Mouse (Mus musculus): ENCODE measurements around the gene Vmn1r7. TPM values are rescaled to one million over a fixed set of nuclear protein-coding genes. Genes with fewer than 3 reads are reported as not detected.
"Not testable (repeated sequence)": the region's sequence is repeated elsewhere in the genome, so short reads cannot be mapped to it uniquely, and the experiment has no call there.

Vmn1r7 gene
- not detected in 2 replicates for polyA plus RNA-seq (2015; fragmentation: Nextera tagmentation; extraction: Ambion mirVana)

DNA sequence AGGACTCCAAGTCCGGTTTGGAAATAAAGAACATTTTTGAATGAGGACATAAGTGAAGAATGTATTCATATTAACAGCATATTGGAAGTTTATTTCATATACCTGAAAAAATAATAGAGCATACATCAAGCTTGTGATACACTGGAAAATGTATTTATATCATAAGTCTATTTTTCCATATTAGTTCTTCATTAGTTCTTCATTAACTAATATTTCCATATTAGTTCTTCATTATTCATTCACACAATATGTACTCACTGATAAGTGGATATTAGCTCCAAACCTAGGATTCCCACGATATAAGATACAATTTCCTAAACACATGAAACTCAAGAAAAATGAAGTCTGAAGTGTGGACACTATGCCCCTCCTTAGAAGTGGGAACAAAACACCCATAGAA lies at the start of gene Vmn1r7:
TSS of gene Vmn1r7 (minus strand) at position 101 of the 400 bp plus-strand sequence.
- ATAC-seq (ENCODE audit: insufficient number of reproducible peaks, low FRiP score, low TSS enrichment, low read depth); H3K9ac ChIP-seq; H3K9me3 ChIP-seq; H3K4me2 ChIP-seq; H3K4me3 ChIP-seq; H3K27me3 ChIP-seq; H3K36me3 ChIP-seq; H3K27ac ChIP-seq; H3K4me1 ChIP-seq: not testable (repeated sequence)
- WGBS, result 92% methylated on average over 2 of the region's 2 CpGs

DNA sequence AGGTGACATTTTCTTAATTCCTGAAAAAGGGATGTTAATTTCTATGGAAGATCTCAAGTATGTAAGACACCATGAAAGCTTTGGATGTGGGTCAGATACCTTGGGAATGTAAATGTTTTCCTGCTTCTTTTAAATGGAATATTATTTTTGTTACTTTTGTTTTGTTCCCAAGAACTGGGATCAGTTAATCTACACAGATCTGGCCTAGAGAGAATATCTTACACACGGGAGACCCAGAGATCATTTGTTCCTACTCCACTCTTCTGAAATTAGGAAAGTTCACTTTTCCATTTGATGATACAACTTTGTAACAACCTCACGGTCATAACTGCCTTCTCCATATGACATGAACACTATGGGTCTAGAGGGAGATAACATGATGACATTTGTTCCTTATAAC lies 41.4 kb upstream of the Vmn1r7 start, which contains the start of gene Vmn1r9:
TSS of gene Vmn1r9 (plus strand) at position 301 of the 400 bp plus-strand sequence.
- no peak for ATAC-seq (ENCODE audit: insufficient number of reproducible peaks, low FRiP score, low TSS enrichment, low read depth)
- Histone ChIP-seq H3K9ac (no peak within 1 kb of the TSS), H3K27ac (no peak within 1 kb of the TSS), H3K4me1 (no peaks in the 10 kb centered on the region), H3K4me3 (no peak within 1 kb of the TSS), H3K27me3 (no peaks in the 10 kb centered on the region), H3K4me2 (no peak within 1 kb of the TSS), H3K36me3 (no peaks in the 10 kb centered on the region), H3K9me3 (no peaks in the 10 kb centered on the region)
- WGBS, result 84% methylated on average over 2 of the region's 2 CpGs

DNA sequence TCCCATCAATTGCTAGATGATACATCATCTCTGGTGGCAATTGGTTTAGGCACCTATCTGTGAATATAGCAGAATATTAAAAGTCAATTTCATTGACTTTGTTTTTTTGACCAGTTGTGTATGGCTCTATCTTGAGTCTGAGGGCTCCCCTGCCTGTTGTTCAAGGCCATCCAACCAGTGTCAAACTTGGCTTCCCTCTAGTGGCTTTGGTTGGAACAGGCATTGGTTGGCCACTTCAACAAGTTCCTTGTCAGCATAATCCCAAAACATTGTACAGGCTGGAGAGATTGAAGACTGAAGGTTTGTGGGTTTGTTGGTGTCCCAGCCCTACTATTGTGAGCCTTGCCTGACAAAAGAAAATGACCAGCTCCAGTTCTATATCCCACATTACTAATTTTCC lies 38.6 kb upstream of the Vmn1r7 start:
- Histone ChIP-seq H3K36me3 (no peaks in the 10 kb centered on the region), H3K27ac (no peak overlapping the region), H3K4me1 (no peaks in the 10 kb centered on the region), H3K27me3 (no peaks in the 10 kb centered on the region), H3K9me3 (no peaks in the 10 kb centered on the region), H3K4me3 (no peak overlapping the region), H3K4me2 (no peak overlapping the region), H3K9ac (no peak overlapping the region)
- no peak for ATAC-seq (ENCODE audit: insufficient number of reproducible peaks, low FRiP score, low TSS enrichment, low read depth)

DNA sequence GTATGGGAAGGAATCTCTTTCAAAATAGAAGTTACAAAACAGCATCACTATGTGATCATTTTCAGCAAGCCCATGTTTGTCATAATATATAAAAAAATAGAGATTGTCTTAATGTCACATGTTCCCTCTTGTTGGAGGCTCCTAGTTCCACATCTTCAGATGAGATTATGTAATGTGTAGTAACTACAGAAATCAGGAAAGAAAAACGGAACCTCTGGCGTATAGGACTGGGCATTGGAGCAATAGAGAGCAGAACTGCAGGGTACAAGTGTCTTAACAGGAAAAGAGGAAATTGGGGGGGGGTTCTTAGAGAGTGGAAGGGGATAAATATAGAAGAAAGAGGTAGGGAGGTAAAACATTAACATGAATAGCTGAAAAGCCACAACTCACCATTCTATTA lies 9.6 kb upstream of the Vmn1r7 start:
- Histone ChIP-seq H3K4me2 (no peak overlapping the region), H3K36me3 (no peaks in the 10 kb centered on the region), H3K4me3 (no peak overlapping the region), H3K27ac (no peak overlapping the region), H3K27me3 (no peaks in the 10 kb centered on the region), H3K9me3 (no peaks in the 10 kb centered on the region), H3K4me1 (no peaks in the 10 kb centered on the region), H3K9ac (no peak overlapping the region)
- no peak for ATAC-seq (ENCODE audit: insufficient number of reproducible peaks, low FRiP score, low TSS enrichment, low read depth)
- WGBS, result 62% methylated on average over 2 of the region's 2 CpGs

DNA sequence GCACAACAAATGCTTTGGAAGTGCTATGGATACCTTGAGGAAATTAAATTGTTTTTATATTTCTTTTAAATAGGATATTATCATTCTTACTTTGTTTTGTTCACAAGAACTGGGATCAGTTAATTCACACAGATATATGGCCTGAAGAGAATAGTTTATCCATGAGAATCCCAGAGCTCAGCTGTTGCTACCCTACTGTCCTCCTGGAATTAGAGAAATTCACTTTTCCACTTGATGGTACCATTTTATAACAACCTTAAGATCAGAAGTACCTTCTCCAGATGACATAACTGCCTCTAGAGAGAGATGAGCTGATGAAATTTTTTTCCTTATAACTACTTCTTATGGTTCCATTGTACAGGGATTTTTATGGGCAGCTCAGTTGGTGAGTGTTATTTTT lies 6.9 kb upstream of the Vmn1r7 start, which contains the start of gene Vmn1r8:
TSS of gene Vmn1r8 (plus strand) at position 301 of the 400 bp plus-strand sequence.
- Histone ChIP-seq H3K27me3 (no peaks in the 10 kb centered on the region), H3K4me3 (no peak within 1 kb of the TSS), H3K36me3 (no peaks in the 10 kb centered on the region), H3K27ac (no peak within 1 kb of the TSS), H3K9me3 (no peaks in the 10 kb centered on the region), H3K4me2 (no peak within 1 kb of the TSS), H3K9ac (no peak within 1 kb of the TSS), H3K4me1 (no peaks in the 10 kb centered on the region)
- no peak for ATAC-seq (ENCODE audit: insufficient number of reproducible peaks, low FRiP score, low TSS enrichment, low read depth)

DNA sequence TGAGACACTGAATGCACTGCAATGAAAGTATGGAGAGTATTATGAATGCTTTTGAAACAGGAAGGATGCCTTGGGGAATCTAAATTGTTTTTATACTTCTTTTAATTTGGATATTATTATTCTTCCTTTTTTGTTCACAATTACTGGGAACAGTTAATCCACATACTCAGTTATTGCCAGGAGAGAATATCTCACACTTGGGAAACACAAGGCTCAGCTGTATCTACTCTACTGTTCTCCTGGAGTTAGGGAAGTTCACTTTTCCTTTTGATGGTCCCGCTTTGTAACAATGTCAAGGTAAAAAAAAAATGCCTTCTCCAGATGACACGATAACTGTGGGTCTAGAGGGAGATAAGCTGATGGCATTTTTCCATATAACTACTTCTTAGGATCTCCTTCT lies 28.2 kb downstream of the Vmn1r7 start, which contains the start of gene Vmn1r6:
TSS of gene Vmn1r6 (plus strand) at position 301 of the 400 bp plus-strand sequence.
- no peak for ATAC-seq (ENCODE audit: insufficient number of reproducible peaks, low FRiP score, low TSS enrichment, low read depth)
- H3K4me3 ChIP-seq, result no peak within 1 kb of the TSS
- 76% methylated on average over 2 of the region's 2 CpGs for WGBS

More for the DNA sequence above, 28.2 kb downstream of the Vmn1r7 start, which contains the start of gene Vmn1r6:
- no peak within 1 kb of the TSS for H3K4me2 ChIP-seq
- H3K27ac ChIP-seq, result no peak within 1 kb of the TSS
- H3K27me3 ChIP-seq, result no peaks in the 10 kb centered on the region
- H3K36me3 ChIP-seq, result no peaks in the 10 kb centered on the region
- no peaks in the 10 kb centered on the region for H3K4me1 ChIP-seq
- H3K9me3 ChIP-seq, result no peaks in the 10 kb centered on the region
- H3K9ac ChIP-seq, result no peak within 1 kb of the TSS

Other genes starting within 250 kb of the Vmn1r7 start
- gene Kbtbd2, start 227.5 kb downstream of the Vmn1r7 start, polyA plus RNA-seq (2015; fragmentation: Nextera tagmentation; extraction: Ambion mirVana), result 23.2 and 25.5 TPM in 2 replicates
- 234 and 259 TPM in 2 replicates for gene Fkbp9, start 193.3 kb downstream of the Vmn1r7 start, polyA plus RNA-seq (2015; fragmentation: Nextera tagmentation; extraction: Ambion mirVana)
- 55.6 and 61.5 TPM in 2 replicates for gene Nt5c3, start 101.4 kb downstream of the Vmn1r7 start, polyA plus RNA-seq (2015; fragmentation: Nextera tagmentation; extraction: Ambion mirVana)
- gene Vmn1r4, start 101.3 kb downstream of the Vmn1r7 start, polyA plus RNA-seq (2015; fragmentation: Nextera tagmentation; extraction: Ambion mirVana), result 0.22 and 0.28 TPM in 2 replicates
- gene Vmn1r5, start 55.1 kb downstream of the Vmn1r7 start, polyA plus RNA-seq (2015; fragmentation: Nextera tagmentation; extraction: Ambion mirVana), result not detected in 2 replicates
- not detected in 2 replicates for gene Vmn1r6, start 28.1 kb downstream of the Vmn1r7 start, polyA plus RNA-seq (2015; fragmentation: Nextera tagmentation; extraction: Ambion mirVana)
- not detected in 2 replicates for gene Vmn1r8, start 7.0 kb upstream of the Vmn1r7 start, polyA plus RNA-seq (2015; fragmentation: Nextera tagmentation; extraction: Ambion mirVana)
- gene Vmn1r9, start 41.5 kb upstream of the Vmn1r7 start, polyA plus RNA-seq (2015; fragmentation: Nextera tagmentation; extraction: Ambion mirVana), result not detected in 2 replicates
- not detected in 2 replicates for gene Vmn1r10, start 84.1 kb upstream of the Vmn1r7 start, polyA plus RNA-seq (2015; fragmentation: Nextera tagmentation; extraction: Ambion mirVana)
- gene Vmn1r11, start 108.1 kb upstream of the Vmn1r7 start, polyA plus RNA-seq (2015; fragmentation: Nextera tagmentation; extraction: Ambion mirVana), result not detected in 2 replicates
- gene Vmn1r12, start 131.6 kb upstream of the Vmn1r7 start, polyA plus RNA-seq (2015; fragmentation: Nextera tagmentation; extraction: Ambion mirVana), result not detected in 2 replicates
- not detected in 2 replicates for gene Vmn1r13, start 178.0 kb upstream of the Vmn1r7 start, polyA plus RNA-seq (2015; fragmentation: Nextera tagmentation; extraction: Ambion mirVana)
- not detected in 2 replicates for gene Vmn1r14, start 206.4 kb upstream of the Vmn1r7 start, polyA plus RNA-seq (2015; fragmentation: Nextera tagmentation; extraction: Ambion mirVana)
- not detected in 2 replicates for gene Vmn1r15, start 232.6 kb upstream of the Vmn1r7 start, polyA plus RNA-seq (2015; fragmentation: Nextera tagmentation; extraction: Ambion mirVana)

Measured in limb, embryonic 15.5 days (tissue).